Mouse (Mus musculus): Measurements from ENCODE around the gene Cnn3.

The Cnn3 gene

GRCm38 (mm10) chr3:121474738-121475137 lies 48.4 kb downstream of the Cnn3 start:
- in situ Hi-C loops (cut with MboI; ENCODE audit: low pct_unique_long_range_greater_than_20kb in 1 of 2, low sequenced_read_pairs in 2 of 2, unreplicated experiment in 1 of 2) = no loop called here

- in situ Hi-C loops (cut with MboI; ENCODE audit: low pct_unique_long_range_greater_than_20kb in 1 of 2, low sequenced_read_pairs in 2 of 2, unreplicated experiment in 1 of 2) = no loop called here
These were observed 54.0 kb downstream of the Cnn3 start for GRCm38 (mm10) chr3:121480030-121480960.

- in situ Hi-C loops (cut with MboI; ENCODE audit: low pct_unique_long_range_greater_than_20kb in 1 of 2, low sequenced_read_pairs in 2 of 2, unreplicated experiment in 1 of 2) = no loop called here
These were observed 54.7 kb downstream of the Cnn3 start for GRCm38 (mm10) chr3:121480961-121481436.

GRCm38 (mm10) chr3:121481564-121481963 lies 55.3 kb downstream of the Cnn3 start:
- in situ Hi-C loops (cut with MboI; ENCODE audit: low pct_unique_long_range_greater_than_20kb in 1 of 2, low sequenced_read_pairs in 2 of 2, unreplicated experiment in 1 of 2) = no loop called here

- in situ Hi-C loops (cut with MboI; ENCODE audit: low pct_unique_long_range_greater_than_20kb in 1 of 2, low sequenced_read_pairs in 2 of 2, unreplicated experiment in 1 of 2) = no loop called here
These were observed 57.2 kb downstream of the Cnn3 start for GRCm38 (mm10) chr3:121483266-121484161.

- in situ Hi-C loops (cut with MboI; ENCODE audit: low pct_unique_long_range_greater_than_20kb in 1 of 2, low sequenced_read_pairs in 2 of 2, unreplicated experiment in 1 of 2) = no loop called here
These were observed 58.9 kb downstream of the Cnn3 start for GRCm38 (mm10) chr3:121485201-121485600.

- in situ Hi-C loops (cut with MboI; ENCODE audit: low pct_unique_long_range_greater_than_20kb in 1 of 2, low sequenced_read_pairs in 2 of 2, unreplicated experiment in 1 of 2) = loop anchor here in 1 of 2 experiments (5.0 kb wide), 1 partner anchor 172 kb away; no protein-coding TSS in a partner anchor
These were observed 63.3 kb downstream of the Cnn3 start for GRCm38 (mm10) chr3:121489462-121490118.

- in situ Hi-C loops (cut with MboI; ENCODE audit: low pct_unique_long_range_greater_than_20kb in 1 of 2, low sequenced_read_pairs in 2 of 2, unreplicated experiment in 1 of 2) = loop anchor here in 1 of 2 experiments (5.0 kb wide), 1 partner anchor 174 kb away; no protein-coding TSS in a partner anchor
These were observed 64.6 kb downstream of the Cnn3 start for GRCm38 (mm10) chr3:121490941-121491340.

- in situ Hi-C loops (cut with MboI; ENCODE audit: low pct_unique_long_range_greater_than_20kb in 1 of 2, low sequenced_read_pairs in 2 of 2, unreplicated experiment in 1 of 2) = loop anchor here in 1 of 2 experiments (5.0 kb wide), 1 partner anchor 175 kb away; no protein-coding TSS in a partner anchor
These were observed 65.7 kb downstream of the Cnn3 start for GRCm38 (mm10) chr3:121492026-121492425.

GRCm38 (mm10) chr3:121493997-121494421 lies 67.7 kb downstream of the Cnn3 start:
- in situ Hi-C loops (cut with MboI; ENCODE audit: low pct_unique_long_range_greater_than_20kb in 1 of 2, low sequenced_read_pairs in 2 of 2, unreplicated experiment in 1 of 2) = loop anchor here in 1 of 2 experiments (5.0 kb wide), 1 partner anchor 177 kb away; no protein-coding TSS in a partner anchor

GRCm38 (mm10) chr3:121500225-121500624 lies 73.9 kb downstream of the Cnn3 start:
- in situ Hi-C loops (cut with MboI; ENCODE audit: low pct_unique_long_range_greater_than_20kb in 1 of 2, low sequenced_read_pairs in 2 of 2, unreplicated experiment in 1 of 2) = loop anchor here (10.0 to 25.0 kb wide), 3 partner anchors 185 to 338 kb away; partner anchors contain the start of gene Rwdd3 (in 2 of the 2)

- in situ Hi-C loops (cut with MboI; ENCODE audit: low pct_unique_long_range_greater_than_20kb in 1 of 2, low sequenced_read_pairs in 2 of 2, unreplicated experiment in 1 of 2) = loop anchor here (10.0 to 25.0 kb wide), 3 partner anchors 186 to 338 kb away; partner anchors contain the start of gene Rwdd3 (in 2 of the 2)
These were observed 74.4 kb downstream of the Cnn3 start for GRCm38 (mm10) chr3:121500734-121501133.

- in situ Hi-C loops (cut with MboI; ENCODE audit: low pct_unique_long_range_greater_than_20kb in 1 of 2, low sequenced_read_pairs in 2 of 2, unreplicated experiment in 1 of 2) = loop anchor here (10.0 to 25.0 kb wide), 3 partner anchors 190 to 343 kb away; partner anchors contain the start of gene Rwdd3 (in 2 of the 2)
These were observed 78.7 kb downstream of the Cnn3 start for GRCm38 (mm10) chr3:121504927-121505487.

- in situ Hi-C loops (cut with MboI; ENCODE audit: low pct_unique_long_range_greater_than_20kb in 1 of 2, low sequenced_read_pairs in 2 of 2, unreplicated experiment in 1 of 2) = loop anchor here (10.0 to 25.0 kb wide), 3 partner anchors 191 to 344 kb away; partner anchors contain the start of gene Rwdd3 (in 2 of the 2)
These were observed 79.9 kb downstream of the Cnn3 start for GRCm38 (mm10) chr3:121506175-121506574.

GRCm38 (mm10) chr3:121506756-121507155 lies 80.5 kb downstream of the Cnn3 start:
- in situ Hi-C loops (cut with MboI; ENCODE audit: low pct_unique_long_range_greater_than_20kb in 1 of 2, low sequenced_read_pairs in 2 of 2, unreplicated experiment in 1 of 2) = loop anchor here (10.0 to 25.0 kb wide), 3 partner anchors 192 to 344 kb away; partner anchors contain the start of gene Rwdd3 (in 2 of the 2)

- in situ Hi-C loops (cut with MboI; ENCODE audit: low pct_unique_long_range_greater_than_20kb in 1 of 2, low sequenced_read_pairs in 2 of 2, unreplicated experiment in 1 of 2) = loop anchor here (10.0 to 25.0 kb wide), 3 partner anchors 193 to 345 kb away; partner anchors contain the start of gene Rwdd3 (in 2 of the 2)
These were observed 81.4 kb downstream of the Cnn3 start for GRCm38 (mm10) chr3:121507678-121508077.
